Mouse (Mus musculus) ES-Bruce4 (cell line): ENCODE measurements at regions not wholly inside any gene's neighbourhood (a gene's known extent, or its start where the extent isn't known, plus 50 kb on each side); places are given as distances from the start of the nearest gene placed in this dataset.

Experiments
- H3K27ac ChIP-seq: 2 replicates; pipeline ENCODE4 v1.5.1; 2012; ENCODE audit warnings: low read length, inconsistent platforms; ENCODE audit not compliant: insufficient read depth
- H3K27me3 ChIP-seq: 2 replicates; pipeline ENCODE4 v1.6.1; 2012; ENCODE audit warnings: mild to moderate bottlenecking, low read length, inconsistent platforms; ENCODE audit not compliant: control insufficient read depth, poor library complexity, insufficient read depth, severe bottlenecking
- H3K36me3 ChIP-seq: 2 replicates; pipeline ENCODE4 v1.6.1; 2012; ENCODE audit warnings: inconsistent platforms, mild to moderate bottlenecking, low read length, moderate library complexity; ENCODE audit not compliant: control insufficient read depth, poor library complexity, insufficient read depth, severe bottlenecking
- H3K4me1 ChIP-seq: one replicate; pipeline ENCODE4 v1.8.1; 2011; ENCODE audit warnings: low read length; ENCODE audit not compliant: control insufficient read depth, insufficient read depth
- H3K4me3 ChIP-seq: 2 replicates; pipeline ENCODE4 v1.5.1; 2011; ENCODE audit warnings: low read depth, mild to moderate bottlenecking, low read length
- H3K9ac ChIP-seq: 2 replicates; pipeline ENCODE4 v1.6.1; 2012; ENCODE audit warnings: low read depth, mild to moderate bottlenecking, inconsistent platforms; ENCODE audit not compliant: poor library complexity, severe bottlenecking
- H3K9me3 ChIP-seq: replicated peaks from 2 replicates; pipeline ENCODE4 v1.6.1; 2012; ENCODE audit warnings: mild to moderate bottlenecking, low read length, inconsistent platforms; ENCODE audit not compliant: control insufficient read depth, poor library complexity, insufficient read depth, severe bottlenecking
- CTCF ChIP-seq: IDR thresholded peaks from one replicate; pipeline ENCODE4 v1.8.1; 2011; ENCODE audit warnings: low read depth, low read length
- EP300 ChIP-seq: IDR thresholded peaks from 2 replicates; pipeline ENCODE4 v1.6.1; 2011; ENCODE audit warnings: low read depth, low read length; ENCODE audit not compliant: insufficient read depth
- POLR2A ChIP-seq: IDR thresholded peaks from one replicate; pipeline ENCODE4 v1.8.1; 2011; ENCODE audit warnings: low read length; ENCODE audit not compliant: insufficient read depth

GRCm38 (mm10) chr13:43895990-43896389, 111.4 kb downstream of the Cd83 start:
- no peak overlapping the region for H3K4me3 ChIP-seq
- no peaks in the 10 kb centered on the region for H3K27me3 ChIP-seq
- no peaks in the 10 kb centered on the region for H3K36me3 ChIP-seq
- H3K27ac ChIP-seq = no peak overlapping the region
- no peak overlapping the region for H3K9ac ChIP-seq
- no peaks in the 10 kb centered on the region for H3K9me3 ChIP-seq
- TF ChIP-seq POLR2A = no peak
- no peak for TF ChIP-seq EP300
- H3K4me1 ChIP-seq = no peaks in the 10 kb centered on the region

- TF ChIP-seq EP300 = no peak
- no peak for TF ChIP-seq POLR2A
- no peak for TF ChIP-seq CTCF
- Histone ChIP-seq H3K4me1 (no peaks in the 10 kb centered on the region), H3K36me3 (no peaks in the 10 kb centered on the region), H3K27me3 (no peaks in the 10 kb centered on the region), H3K9me3 (no peaks in the 10 kb centered on the region), H3K9ac (no peak overlapping the region), H3K27ac (no peak overlapping the region), H3K4me3 (no peak overlapping the region)
Measured at GRCm38 (mm10) chr13:43897046-43897445, 112.5 kb downstream of the Cd83 start.

- no peaks in the 10 kb centered on the region for H3K27me3 ChIP-seq
- no peak overlapping the region for H3K9ac ChIP-seq
- TF ChIP-seq POLR2A = no peak
- TF ChIP-seq EP300 = no peak
- no peak for TF ChIP-seq CTCF
- no peaks in the 10 kb centered on the region for H3K36me3 ChIP-seq
- H3K27ac ChIP-seq = no peak overlapping the region
- no peaks in the 10 kb centered on the region for H3K9me3 ChIP-seq
- no peak overlapping the region for H3K4me3 ChIP-seq
- no peaks in the 10 kb centered on the region for H3K4me1 ChIP-seq
Measured at GRCm38 (mm10) chr13:43898555-43899258, 114.1 kb downstream of the Cd83 start.

- no peaks in the 10 kb centered on the region for H3K27me3 ChIP-seq
- H3K36me3 ChIP-seq = no peaks in the 10 kb centered on the region
- H3K27ac ChIP-seq = no peak overlapping the region
- TF ChIP-seq EP300 = no peak
- TF ChIP-seq POLR2A = no peak
- no peak for TF ChIP-seq CTCF
- no peaks in the 10 kb centered on the region for H3K4me1 ChIP-seq
- H3K4me3 ChIP-seq = no peak overlapping the region
- no peaks in the 10 kb centered on the region for H3K9me3 ChIP-seq
- no peak overlapping the region for H3K9ac ChIP-seq
Measured at GRCm38 (mm10) chr13:43900115-43900514, 115.5 kb downstream of the Cd83 start.

GRCm38 (mm10) chr13:43900758-43901157, 116.2 kb downstream of the Cd83 start:
- H3K4me1 ChIP-seq = no peaks in the 10 kb centered on the region
- no peak overlapping the region for H3K4me3 ChIP-seq
- no peaks in the 10 kb centered on the region for H3K9me3 ChIP-seq
- H3K27ac ChIP-seq = no peak overlapping the region
- TF ChIP-seq POLR2A (no peak), CTCF (no peak), EP300 (no peak)
- H3K9ac ChIP-seq = no peak overlapping the region
- H3K36me3 ChIP-seq = no peaks in the 10 kb centered on the region
- no peaks in the 10 kb centered on the region for H3K27me3 ChIP-seq

- peaks cover 2% of the 10 kb centered on the region for H3K4me1 ChIP-seq
- no peaks in the 10 kb centered on the region for H3K36me3 ChIP-seq
- H3K9me3 ChIP-seq = no peaks in the 10 kb centered on the region
- no peaks in the 10 kb centered on the region for H3K27me3 ChIP-seq
- no peak overlapping the region for H3K27ac ChIP-seq
- no peak overlapping the region for H3K9ac ChIP-seq
- no peak overlapping the region for H3K4me3 ChIP-seq
- TF ChIP-seq CTCF (no peak), EP300 (no peak), POLR2A (no peak)
Measured at GRCm38 (mm10) chr13:43903391-43903790, 118.8 kb downstream of the Cd83 start.
